Mouse (Mus musculus) heart, postnatal 10 days (tissue): ENCODE data around the gene Olfr799. TPM values are rescaled to one million over a fixed set of nuclear protein-coding genes. Genes with fewer than 3 reads are reported as not detected.

ENCODE experiments used
- DNase-seq, 2 experiments: peaks; one replicate each; pipeline ENCODE4 v3.0.0; 2021
- intact Hi-C: fragments of 180-260 bp; cut with DNase I; formaldehyde crosslinking; loops from one replicate; pipeline ENCODE4 v1.15.1; 2025
- total RNA-seq, 2 experiments: library from RNA; stranded (reverse); gene quantifications; 2 replicates each; pipeline ENCODE4 v1.2.3; 2021

Olfr799 gene
- total RNA-seq = not detected

DNA sequence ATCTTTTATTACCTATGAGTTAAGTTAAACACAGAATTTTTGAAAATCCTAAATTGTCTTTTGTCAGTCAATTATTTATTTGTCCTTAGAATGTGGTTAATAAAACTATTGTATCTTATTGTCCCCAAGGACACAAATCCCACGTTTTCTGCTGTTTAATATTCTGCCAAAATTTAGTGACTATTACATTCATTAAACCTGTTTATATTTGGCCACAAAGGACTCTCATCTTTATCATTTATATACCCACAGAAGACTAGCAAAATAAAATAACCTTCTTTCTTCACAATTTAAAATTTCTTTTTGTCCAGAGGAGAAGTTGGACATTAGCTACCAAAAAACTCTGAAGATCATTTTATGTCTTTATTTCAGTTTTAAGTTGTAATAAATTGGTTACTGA lies at the start of gene Olfr799:
TSS of gene Olfr799 (plus strand) at position 301 of the 400 bp plus-strand sequence.
- intact Hi-C loops = no loop called here

DNA sequence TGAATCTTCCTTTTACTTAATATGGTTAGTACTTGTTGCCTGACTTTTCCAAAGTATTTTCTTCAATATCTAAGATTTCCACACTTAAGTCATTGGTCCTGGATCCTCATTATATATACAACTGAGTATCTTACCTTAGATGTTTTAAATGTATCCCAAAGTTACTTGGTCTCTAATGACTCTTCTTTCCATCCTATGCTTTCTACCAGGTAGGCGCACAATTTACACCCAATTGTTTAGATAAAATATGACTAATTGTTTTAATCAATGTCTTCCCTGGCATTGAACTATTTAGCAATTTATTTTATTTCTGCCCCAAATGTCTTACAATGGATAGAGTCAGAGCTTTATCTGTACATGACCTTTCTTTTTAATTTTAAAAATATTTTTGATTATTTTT lies 24.8 kb upstream of the Olfr799 start, which contains the start of gene Olfr796:
TSS of gene Olfr796 (minus strand) at position 101 of the 400 bp plus-strand sequence.
- DNase-seq = no peak
- intact Hi-C loops = no loop called here

More for the DNA sequence above, at the start of gene Olfr799:
- no peak for DNase-seq

DNA sequence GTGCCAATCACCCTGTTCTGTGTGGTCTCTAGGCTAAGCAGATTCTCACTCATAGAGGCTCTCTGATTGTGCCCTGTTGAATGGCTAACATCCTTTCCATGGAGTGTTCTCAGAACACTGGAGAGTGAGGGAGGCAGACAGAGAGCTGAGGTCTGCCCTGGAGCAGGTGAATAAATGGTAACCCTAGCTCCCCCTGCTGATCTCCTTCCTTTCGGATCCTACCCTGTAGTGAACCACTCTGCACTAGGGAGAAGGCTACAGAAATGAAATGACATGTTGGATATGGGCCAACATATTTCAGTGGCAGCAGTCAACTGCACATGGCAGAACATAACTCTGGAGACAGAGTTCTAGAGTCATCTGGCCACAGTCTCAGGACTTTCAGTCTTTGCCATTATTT lies 15.6 kb upstream of the Olfr799 start:
- DNase-seq = no peak
- intact Hi-C loops = no loop called here

DNA sequence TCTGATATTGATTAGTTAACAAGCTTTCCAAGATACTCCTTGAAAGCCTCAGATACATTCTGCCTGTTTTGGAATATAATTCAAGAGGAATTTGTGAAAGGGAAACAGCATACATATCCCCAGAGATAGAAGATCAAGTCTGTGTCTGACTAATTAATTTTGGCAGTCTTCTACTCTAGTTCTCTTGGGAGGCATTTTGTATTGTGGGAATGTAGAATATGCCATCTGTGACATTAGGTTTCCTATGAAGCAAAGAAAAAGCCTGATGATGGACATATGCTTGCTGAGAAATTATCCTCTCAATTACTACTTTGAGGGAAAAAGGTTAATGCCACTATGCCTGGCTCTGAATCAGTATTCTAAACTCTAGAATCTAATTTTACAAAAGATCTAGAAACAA lies 14.0 kb upstream of the Olfr799 start:
- intact Hi-C loops = no loop called here

DNA sequence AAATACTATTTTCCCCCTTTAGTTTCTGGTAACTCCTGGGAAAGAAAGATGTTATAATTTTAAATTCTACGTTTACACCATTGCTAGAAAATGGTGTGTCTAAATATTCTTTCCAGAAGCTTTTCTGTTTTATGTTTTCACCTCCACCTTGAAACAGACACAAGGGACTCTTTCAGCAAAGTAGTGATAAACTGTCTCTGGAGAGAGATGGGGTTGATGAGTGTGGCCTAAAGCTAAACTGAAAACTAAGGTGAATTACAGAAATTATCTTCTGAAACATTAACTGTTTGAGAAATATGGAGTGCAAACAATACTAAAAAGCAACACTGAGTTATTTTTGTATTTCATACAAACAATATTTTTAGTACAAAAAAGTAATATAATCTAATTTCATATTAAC lies 9.4 kb upstream of the Olfr799 start, which contains the start of gene Olfr798:
TSS of gene Olfr798 (minus strand) at position 101 of the 400 bp plus-strand sequence.
- DNase-seq = no peak
- intact Hi-C loops = no loop called here

More for the DNA sequence above, 14.0 kb upstream of the Olfr799 start:
- no peak for DNase-seq

GRCm38 (mm10) chr10:129651763-129652162 lies 14.5 kb downstream of the Olfr799 start:
- intact Hi-C loops = no loop called here
- no peak for DNase-seq

GRCm38 (mm10) chr10:129657394-129657793 lies 20.1 kb downstream of the Olfr799 start, which contains the start of gene Olfr800:
Gene Olfr800, plus strand, starts transcription at chr10:129657694.
- intact Hi-C loops = no loop called here
- DNase-seq = no peak

GRCm38 (mm10) chr10:129673765-129674164 lies 36.5 kb downstream of the Olfr799 start, which contains the start of gene Olfr801:
Gene Olfr801, minus strand, starts transcription at chr10:129673865.
- intact Hi-C loops = no loop called here
- no peak for DNase-seq

- intact Hi-C loops = no loop called here
- no peak for DNase-seq
Measured at GRCm38 (mm10) chr10:129688069-129688468, 50.8 kb downstream of the Olfr799 start, which contains the start of gene Olfr802. Gene Olfr802, minus strand, starts transcription at chr10:129688169.

- DNase-seq = no peak
- intact Hi-C loops = no loop called here
Measured at GRCm38 (mm10) chr10:129694186-129694585, 56.9 kb downstream of the Olfr799 start, which contains the start of gene Olfr803. Gene Olfr803, minus strand, starts transcription at chr10:129694286.

Other genes with a start within 250 kb of the Olfr799 start
- not detected for gene Olfr785, start 232.1 kb upstream of the Olfr799 start, total RNA-seq
- not detected for gene Olfr786, start 210.2 kb upstream of the Olfr799 start, total RNA-seq
- not detected for gene Olfr787, start 175.6 kb upstream of the Olfr799 start, total RNA-seq
- gene Olfr788, start 166.5 kb upstream of the Olfr799 start, total RNA-seq = not detected
- gene Olfr789, start 152.7 kb upstream of the Olfr799 start, total RNA-seq = not detected
- gene Olfr790, start 139.0 kb upstream of the Olfr799 start, total RNA-seq = not detected
- not detected for gene Olfr791, start 115.7 kb upstream of the Olfr799 start, total RNA-seq
- gene Olfr792, start 98.3 kb upstream of the Olfr799 start, total RNA-seq = not detected
- gene Olfr794, start 69.8 kb upstream of the Olfr799 start, total RNA-seq = not detected
- not detected for gene Olfr796, start 24.9 kb upstream of the Olfr799 start, total RNA-seq
- gene Olfr798, start 9.6 kb upstream of the Olfr799 start, total RNA-seq = not detected
- not detected for gene Olfr800, start 20.2 kb downstream of the Olfr799 start, total RNA-seq
- gene Olfr801, start 36.4 kb downstream of the Olfr799 start, total RNA-seq = not detected
- not detected for gene Olfr802, start 50.7 kb downstream of the Olfr799 start, total RNA-seq
- gene Olfr803, start 56.8 kb downstream of the Olfr799 start, total RNA-seq = not detected
- gene Olfr804, start 65.7 kb downstream of the Olfr799 start, total RNA-seq = not detected
- gene Olfr805, start 91.9 kb downstream of the Olfr799 start, total RNA-seq = not detected
- not detected for gene Olfr806, start 104.4 kb downstream of the Olfr799 start, total RNA-seq
- gene Olfr807, start 120.3 kb downstream of the Olfr799 start, total RNA-seq = not detected
- gene Olfr808, start 128.0 kb downstream of the Olfr799 start, total RNA-seq = not detected
- gene Olfr809, start 137.2 kb downstream of the Olfr799 start, total RNA-seq = not detected
- gene Olfr810, start 157.4 kb downstream of the Olfr799 start, total RNA-seq = not detected
- gene Olfr811, start 166.9 kb downstream of the Olfr799 start, total RNA-seq = not detected
- gene Olfr812, start 208.6 kb downstream of the Olfr799 start, total RNA-seq = not detected
- gene Olfr813, start 217.9 kb downstream of the Olfr799 start, total RNA-seq = not detected
- not detected for gene Olfr814, start 242.4 kb downstream of the Olfr799 start, total RNA-seq